Mouse (Mus musculus) forebrain, embryonic 11.5 days (tissue): ENCODE data around the gene Galk1. TPM values are rescaled to one million over a fixed set of nuclear protein-coding genes. Genes with fewer than 3 reads are reported as not detected.

ENCODE experiments used
- ATAC-seq: fragments of 200-750 bp; cut with Nextera tagmentation; replicated peaks from 2 replicates; pipeline ENCODE4 v1.8.0; 2017; ENCODE audit warnings: moderate TSS enrichment; ENCODE audit not compliant: low FRiP score
- DNase-seq: peaks from one replicate; pipeline ENCODE4 v3.0.0-alpha.2; 2017; ENCODE audit warnings: low spot score
- H3K27ac ChIP-seq: fragments of 300-500 bp; sonication (generic); 2 replicates; pipeline ENCODE4 v1.5.1; 2014; ENCODE audit warnings: low read depth, low read length
- H3K27me3 ChIP-seq: fragments of 300-500 bp; sonication (generic); 2 replicates; pipeline ENCODE4 v1.6.1; 2014; ENCODE audit warnings: mild to moderate bottlenecking, low read length, mixed read lengths; ENCODE audit not compliant: control insufficient read depth, insufficient read depth
- H3K36me3 ChIP-seq: fragments of 300-500 bp; sonication (generic); 2 replicates; pipeline ENCODE4 v1.6.1; 2014; ENCODE audit warnings: mild to moderate bottlenecking, low read length, moderate library complexity, mixed read lengths; ENCODE audit not compliant: control insufficient read depth, insufficient read depth
- H3K4me1 ChIP-seq: fragments of 300-500 bp; sonication (generic); replicated peaks from 2 replicates; pipeline ENCODE4 v1.6.1; 2014; ENCODE audit warnings: low read length, mixed read lengths; ENCODE audit not compliant: control insufficient read depth, insufficient read depth
- H3K4me2 ChIP-seq: fragments of 300-500 bp; sonication (generic); 2 replicates; pipeline ENCODE4 v1.6.1; 2014; ENCODE audit warnings: low read depth, mild to moderate bottlenecking, low read length, moderate library complexity, mixed read lengths; ENCODE audit not compliant: severe bottlenecking
- H3K4me3 ChIP-seq: fragments of 300-500 bp; sonication (generic); 2 replicates; pipeline ENCODE4 v1.5.1; 2014; ENCODE audit warnings: low read depth, low read length
- H3K9ac ChIP-seq: fragments of 300-500 bp; sonication (generic); 2 replicates; pipeline ENCODE4 v1.6.1; 2014; ENCODE audit warnings: low read length
- H3K9me3 ChIP-seq: fragments of 300-500 bp; sonication (generic); 2 replicates; pipeline ENCODE4 v1.6.1; 2016; ENCODE audit warnings: low read length, mixed read lengths; ENCODE audit not compliant: control insufficient read depth
- WGBS: fragments of 180-500 bp; shearing (Covaris S2); extraction: QIAGEN DNeasy Blood & Tissue Kit; methylation state at CpG from one replicate; pipeline ENCODE4 v1.1.7; 2014; 5-methylcytosine and 5-hydroxymethylcytosine counted together
- polyA plus RNA-seq: library from polyadenylated mRNA; unstranded; fragments of >200 nt; fragmentation: Nextera tagmentation; extraction: Ambion mirVana; gene quantifications from 2 replicates; pipeline ENCODE4 v1.2.1, GENCODE M21; 2014

Galk1 gene
- polyA plus RNA-seq, 1 experiment from 2014 or later = 142 TPM

DNA sequence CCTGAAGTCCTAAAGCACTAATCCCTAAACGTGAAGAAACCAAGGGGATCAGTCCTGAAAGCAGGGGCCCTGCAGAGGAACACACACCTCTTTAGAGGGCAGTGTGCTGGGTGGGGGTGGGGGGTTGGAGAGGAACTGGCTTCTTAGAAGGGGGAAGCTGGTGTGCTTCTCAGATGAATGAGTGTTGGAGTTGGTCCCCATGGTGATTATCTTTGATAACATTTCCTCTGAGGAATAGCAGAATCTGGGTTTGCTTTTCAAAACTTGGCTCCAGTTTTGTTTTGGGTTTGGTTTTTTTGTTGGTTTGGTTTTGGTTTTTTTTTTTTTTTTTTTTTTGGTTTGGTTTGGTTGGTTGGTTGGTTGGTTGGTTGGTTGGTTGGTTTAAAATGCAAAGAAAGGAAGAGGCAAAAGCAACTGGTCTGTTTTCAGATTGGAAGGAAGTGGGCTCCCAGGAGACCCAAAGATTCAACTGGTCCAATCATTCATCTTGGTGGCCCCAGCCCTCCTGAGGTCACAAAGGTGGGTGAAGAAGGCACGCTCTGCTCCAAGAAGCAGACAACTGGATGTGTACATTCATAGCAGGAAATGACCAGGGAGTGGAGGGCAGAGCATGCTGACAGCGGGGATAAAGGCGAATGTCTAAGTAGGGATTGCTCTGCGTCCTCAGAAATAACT lies 43.7 kb downstream of the Galk1 start:
- Histone ChIP-seq H3K36me3 (peaks cover 18% of the 10 kb centered on the region; the same call in 1 of the 2 replicates), H3K4me3 (no peak overlapping the region), H3K4me2 (no peak overlapping the region), H3K9ac (no peak overlapping the region), H3K4me1 (no peaks in the 10 kb centered on the region), H3K27ac (no peak overlapping the region), H3K9me3 (no peaks in the 10 kb centered on the region), H3K27me3 (peaks cover 3% of the 10 kb centered on the region)
- 73% methylated on average over 5 of the region's 5 CpGs for WGBS
- ATAC-seq (no peak), DNase-seq (no peak)

DNA sequence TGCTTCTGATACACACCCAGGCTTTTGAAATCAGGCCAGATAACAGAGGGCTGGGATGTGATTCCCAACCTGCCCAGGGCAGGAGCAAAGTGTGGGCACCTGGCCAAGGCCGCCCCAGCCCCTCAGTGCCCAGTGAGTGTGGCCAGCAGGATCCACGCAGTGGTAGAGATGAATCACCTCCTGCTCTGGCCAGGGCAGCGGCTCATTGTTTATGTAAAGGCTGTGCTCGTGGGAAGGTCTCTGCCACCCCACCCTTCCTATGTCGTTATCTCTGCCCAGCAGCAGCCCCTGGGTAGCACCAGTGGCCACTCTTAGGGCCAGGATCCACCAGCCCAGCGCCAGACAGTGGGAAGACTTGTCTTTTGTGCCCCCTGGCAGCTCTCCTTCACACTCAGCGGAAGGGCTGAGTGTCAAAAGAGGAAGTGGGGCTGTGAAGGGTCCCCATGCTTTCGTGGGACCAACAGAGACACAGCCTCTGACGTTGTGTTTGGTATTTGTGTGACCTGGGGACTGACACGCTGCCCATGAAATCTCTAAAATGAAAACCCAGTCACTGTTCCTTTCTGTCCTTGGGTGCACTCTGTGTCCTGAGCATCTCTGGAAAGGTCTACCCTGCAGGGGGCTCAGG lies 47.4 kb downstream of the Galk1 start:
- H3K4me3 ChIP-seq = no peak overlapping the region
- H3K36me3 ChIP-seq = peaks cover 28% of the 10 kb centered on the region
- H3K27me3 ChIP-seq = no peaks in the 10 kb centered on the region
- no peaks in the 10 kb centered on the region for H3K4me1 ChIP-seq
- no peak overlapping the region for H3K27ac ChIP-seq
- no peak overlapping the region for H3K4me2 ChIP-seq
- H3K9ac ChIP-seq = no peak overlapping the region
- no peaks in the 10 kb centered on the region for H3K9me3 ChIP-seq
- DNase-seq (no peak), ATAC-seq (no peak)
- 90% methylated on average over 10 of the region's 10 CpGs for WGBS

DNA sequence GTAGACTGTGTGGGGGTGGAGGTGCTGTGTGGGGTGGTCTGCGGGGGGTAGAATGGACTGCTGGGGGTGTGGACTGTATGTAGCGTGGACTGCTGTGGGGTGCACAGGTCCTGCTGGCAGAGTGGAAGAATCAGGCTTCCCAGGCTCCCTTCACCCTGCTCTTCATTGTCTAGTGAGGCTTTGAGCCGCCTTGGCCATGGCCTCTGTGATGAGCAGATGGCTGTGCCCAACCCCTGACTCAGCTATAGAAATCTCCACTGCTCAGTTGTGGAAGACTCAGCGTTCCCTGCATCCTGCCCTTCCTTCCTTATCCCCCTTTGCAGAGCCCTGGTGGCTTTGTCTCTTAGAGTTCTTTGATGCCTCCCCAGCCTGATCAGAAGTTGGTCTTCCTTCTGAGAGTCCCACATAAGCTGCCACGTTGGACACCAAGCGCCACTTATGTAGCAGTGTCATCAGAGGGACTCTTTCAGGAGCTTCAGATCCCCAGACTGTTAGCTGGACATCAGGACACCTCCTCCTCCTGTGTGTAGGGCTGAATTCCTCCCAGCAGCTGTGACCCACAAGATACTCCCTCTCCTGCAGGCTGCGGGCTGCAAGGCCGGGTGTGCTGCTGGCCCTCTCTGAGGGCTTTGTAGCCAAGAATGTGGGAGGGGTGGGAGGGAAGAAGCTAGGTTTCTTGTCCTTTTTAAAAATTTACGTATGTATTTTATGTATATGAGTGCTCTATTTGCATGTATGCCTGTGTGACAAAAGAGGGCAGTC lies 49.7 kb downstream of the Galk1 start:
- no peak for DNase-seq
- Histone ChIP-seq H3K4me2 (no peak overlapping the region), H3K4me3 (no peak overlapping the region), H3K36me3 (peaks cover 30% of the 10 kb centered on the region), H3K9me3 (no peaks in the 10 kb centered on the region), H3K27me3 (no peaks in the 10 kb centered on the region), H3K27ac (no peak overlapping the region), H3K9ac (no peak overlapping the region), H3K4me1 (no peaks in the 10 kb centered on the region)
- no peak for ATAC-seq
- 91% methylated on average over 9 of the region's 9 CpGs for WGBS

DNA sequence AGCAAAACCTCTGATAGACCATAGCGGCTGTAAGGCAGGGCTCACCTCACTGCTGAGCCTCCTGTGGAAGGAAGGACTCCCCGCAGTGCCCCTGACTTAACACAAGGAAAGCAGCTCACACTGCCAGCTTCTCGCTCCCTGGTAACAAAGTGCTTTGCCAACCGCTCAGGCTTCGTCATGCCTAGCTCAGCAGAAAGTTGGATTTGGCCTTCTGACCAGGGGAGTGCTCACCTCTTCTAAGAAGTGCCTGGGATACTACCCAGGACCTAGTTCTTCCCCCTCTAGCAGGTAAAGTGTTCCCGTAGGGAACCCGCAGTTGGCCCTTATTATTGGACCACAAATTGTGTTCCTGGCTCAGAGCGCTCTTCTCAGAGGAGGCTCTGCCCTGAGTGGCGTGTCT lies 53.5 kb downstream of the Galk1 start:
- no peak overlapping the region for H3K4me3 ChIP-seq
- ATAC-seq = no peak
- H3K9me3 ChIP-seq = no peaks in the 10 kb centered on the region
- H3K27ac ChIP-seq = no peak overlapping the region
- WGBS = 93% methylated on average over 9 of the region's 9 CpGs
- H3K4me1 ChIP-seq = no peaks in the 10 kb centered on the region; the same call in none of the 2 replicates
- no peak overlapping the region for H3K9ac ChIP-seq
- peaks cover 17% of the 10 kb centered on the region for H3K36me3 ChIP-seq
- DNase-seq = no peak
- no peaks in the 10 kb centered on the region for H3K27me3 ChIP-seq
- no peak overlapping the region for H3K4me2 ChIP-seq

Other genes with a start within 250 kb of the Galk1 start
- gene Tmem94, start 247.3 kb downstream of the Galk1 start, polyA plus RNA-seq = 25.9 and 28.9 TPM in 2 replicates
- 20.4 and 21.2 TPM in 2 replicates for gene Caskin2, start 199.1 kb downstream of the Galk1 start, polyA plus RNA-seq
- 29.4 and 33.4 TPM in 2 replicates for gene Tsen54, start 198.0 kb downstream of the Galk1 start, polyA plus RNA-seq
- gene Llgl2, start 188.7 kb downstream of the Galk1 start, polyA plus RNA-seq = 3.9 and 5.5 TPM in 2 replicates
- gene Myo15b, start 154.3 kb downstream of the Galk1 start, polyA plus RNA-seq = 0.16 TPM in 1 of 2 replicates, not detected in the other
- 2.0 and 2.6 TPM in 2 replicates for gene Smim5, start 112.8 kb downstream of the Galk1 start, polyA plus RNA-seq
- gene Smim6, start 100.7 kb downstream of the Galk1 start, polyA plus RNA-seq = 0.72 and 0.95 TPM in 2 replicates
- 55.2 and 56.3 TPM in 2 replicates for gene Sap30bp, start 79.4 kb downstream of the Galk1 start, polyA plus RNA-seq
- 28.3 and 35.6 TPM in 2 replicates for gene Recql5, start 79.2 kb downstream of the Galk1 start, polyA plus RNA-seq
- 0.57 and 0.72 TPM in 2 replicates for gene Itgb4, start 38.0 kb downstream of the Galk1 start, polyA plus RNA-seq
- 1,836 and 1,931 TPM in 2 replicates for gene H3f3b, start 15.2 kb upstream of the Galk1 start, polyA plus RNA-seq
- gene Unk, start 17.6 kb upstream of the Galk1 start, polyA plus RNA-seq = 40.7 and 48.5 TPM in 2 replicates
- gene Unc13d, start 65.2 kb upstream of the Galk1 start, polyA plus RNA-seq = 1.6 and 2.2 TPM in 2 replicates
- 100.0 and 111 TPM in 2 replicates for gene Wbp2, start 74.3 kb upstream of the Galk1 start, polyA plus RNA-seq
- 3.4 and 3.8 TPM in 2 replicates for gene Trim47, start 114.5 kb upstream of the Galk1 start, polyA plus RNA-seq
- gene Trim65, start 118.4 kb upstream of the Galk1 start, polyA plus RNA-seq = 1.8 and 1.9 TPM in 2 replicates
- 98.0 and 109 TPM in 2 replicates for gene Mrpl38, start 126.1 kb upstream of the Galk1 start, polyA plus RNA-seq
- gene Fbf1, start 155.4 kb upstream of the Galk1 start, polyA plus RNA-seq = 52.8 and 60.3 TPM in 2 replicates
- 48.5 and 55.4 TPM in 2 replicates for gene Ten1, start 186.1 kb upstream of the Galk1 start, polyA plus RNA-seq
- gene Acox1, start 186.3 kb upstream of the Galk1 start, polyA plus RNA-seq = 28.0 and 30.2 TPM in 2 replicates
- 0.61 and 0.80 TPM in 2 replicates for gene Evpl, start 225.4 kb upstream of the Galk1 start, polyA plus RNA-seq